Mouse (Mus musculus): Measurements from ENCODE around the gene Epb41l1.
A peak's percentile ranks its signal among the peaks of the same experiment; 100 is the strongest.

Gene Epb41l1

GRCm38 (mm10) chr2:156457343-156457717, 36.6 kb downstream of the Epb41l1 start:
- H3K4me1 ChIP-seq (replicated peaks; ENCODE audit: low read depth, low read length) = peaks cover 58% of the 10 kb centered on the region
- TF ChIP-seq NANOG (IDR thresholded peaks at IDR 0.05; ENCODE audit: borderline replicate concordance, low read length) (no peak), POU5F1 (IDR thresholded peaks at IDR 0.05; ENCODE audit: borderline replicate concordance, low read length) (no peak), CTCF (conservative IDR thresholded peaks at IDR 0.05; ENCODE audit: low read length) (no peak)

GRCm38 (mm10) chr2:156460470-156460869, 39.8 kb downstream of the Epb41l1 start:
- no peaks in the 10 kb centered on the region for H3K27me3 ChIP-seq (ENCODE audit: insufficient read depth, low read length)
- TF ChIP-seq CTCF (conservative IDR thresholded peaks at IDR 0.05; ENCODE audit: low read length) (no peak), NANOG (IDR thresholded peaks at IDR 0.05; ENCODE audit: borderline replicate concordance, low read length) (no peak), POU5F1 (IDR thresholded peaks at IDR 0.05; ENCODE audit: borderline replicate concordance, low read length) (no peak)

More at GRCm38 (mm10) chr2:156457343-156457717, 36.6 kb downstream of the Epb41l1 start:
- no peaks in the 10 kb centered on the region for H3K9me3 ChIP-seq (ENCODE audit: low read length)
- H3K36me3 ChIP-seq (ENCODE audit: insufficient read depth, low read length) = peaks cover 24% of the 10 kb centered on the region
- no peak overlapping the region for H3K4me3 ChIP-seq (replicated peaks; ENCODE audit: low read length)
- H3K27me3 ChIP-seq (ENCODE audit: insufficient read depth, low read length) = no peaks in the 10 kb centered on the region

GRCm38 (mm10) chr2:156462154-156463029, 41.7 kb downstream of the Epb41l1 start:
- TF ChIP-seq CTCF (conservative IDR thresholded peaks at IDR 0.05; ENCODE audit: low read length) (no peak), POU5F1 (IDR thresholded peaks at IDR 0.05; ENCODE audit: borderline replicate concordance, low read length) (no peak), NANOG (IDR thresholded peaks at IDR 0.05; ENCODE audit: borderline replicate concordance, low read length) (no peak)
- Histone ChIP-seq H3K27me3 (ENCODE audit: insufficient read depth, low read length) (no peaks in the 10 kb centered on the region), H3K4me3 (replicated peaks; ENCODE audit: low read length) (0 out of 2 replicates have a peak overlapping the region, but pooled peaks have one; percentile 5), H3K9me3 (ENCODE audit: low read length) (no peaks in the 10 kb centered on the region), H3K4me1 (replicated peaks; ENCODE audit: low read depth, low read length) (peaks cover 25% of the 10 kb centered on the region), H3K36me3 (ENCODE audit: insufficient read depth, low read length) (0 out of 2 replicates have a peak, but pooled peaks cover 3% of the 10 kb centered on the region)

More at GRCm38 (mm10) chr2:156460470-156460869, 39.8 kb downstream of the Epb41l1 start:
- Histone ChIP-seq H3K4me1 (replicated peaks; ENCODE audit: low read depth, low read length) (peaks cover 35% of the 10 kb centered on the region), H3K9me3 (ENCODE audit: low read length) (no peaks in the 10 kb centered on the region), H3K36me3 (ENCODE audit: insufficient read depth, low read length) (peaks cover 20% of the 10 kb centered on the region), H3K4me3 (replicated peaks; ENCODE audit: low read length) (no peak overlapping the region)

- Histone ChIP-seq H3K27me3 (ENCODE audit: insufficient read depth, low read length) (no peaks in the 10 kb centered on the region), H3K36me3 (ENCODE audit: insufficient read depth, low read length) (peaks cover 10% of the 10 kb centered on the region; the same call in 1 of the 2 replicates), H3K4me1 (replicated peaks; ENCODE audit: low read depth, low read length) (peaks cover 31% of the 10 kb centered on the region), H3K4me3 (replicated peaks; ENCODE audit: low read length) (no peak overlapping the region), H3K9me3 (ENCODE audit: low read length) (no peaks in the 10 kb centered on the region)
- TF ChIP-seq POU5F1 (IDR thresholded peaks at IDR 0.05; ENCODE audit: borderline replicate concordance, low read length) = no peak
- TF ChIP-seq NANOG (IDR thresholded peaks at IDR 0.05; ENCODE audit: borderline replicate concordance, low read length) = no peak
- TF ChIP-seq CTCF (conservative IDR thresholded peaks at IDR 0.05; ENCODE audit: low read length) = no peak
Measured at GRCm38 (mm10) chr2:156464416-156464815, 43.7 kb downstream of the Epb41l1 start.

- no peaks in the 10 kb centered on the region for H3K27me3 ChIP-seq (ENCODE audit: insufficient read depth, low read length)
- TF ChIP-seq POU5F1 (IDR thresholded peaks at IDR 0.05; ENCODE audit: borderline replicate concordance, low read length) = no peak
- TF ChIP-seq NANOG (IDR thresholded peaks at IDR 0.05; ENCODE audit: borderline replicate concordance, low read length) = no peak
- no peak for TF ChIP-seq CTCF (conservative IDR thresholded peaks at IDR 0.05; ENCODE audit: low read length)
- peaks cover 33% of the 10 kb centered on the region for H3K4me1 ChIP-seq (replicated peaks; ENCODE audit: low read depth, low read length)
- no peak overlapping the region for H3K4me3 ChIP-seq (replicated peaks; ENCODE audit: low read length)
- peaks cover 15% of the 10 kb centered on the region for H3K36me3 ChIP-seq (ENCODE audit: insufficient read depth, low read length)
- no peaks in the 10 kb centered on the region for H3K9me3 ChIP-seq (ENCODE audit: low read length)
Measured at GRCm38 (mm10) chr2:156467538-156467937, 46.8 kb downstream of the Epb41l1 start.

GRCm38 (mm10) chr2:156468890-156469289, 48.2 kb downstream of the Epb41l1 start:
- Histone ChIP-seq H3K4me3 (replicated peaks; ENCODE audit: low read length) (no peak overlapping the region), H3K9me3 (ENCODE audit: low read length) (no peaks in the 10 kb centered on the region), H3K4me1 (replicated peaks; ENCODE audit: low read depth, low read length) (peaks cover 42% of the 10 kb centered on the region), H3K27me3 (ENCODE audit: insufficient read depth, low read length) (no peaks in the 10 kb centered on the region), H3K36me3 (ENCODE audit: insufficient read depth, low read length) (peaks cover 15% of the 10 kb centered on the region)
- TF ChIP-seq POU5F1 (IDR thresholded peaks at IDR 0.05; ENCODE audit: borderline replicate concordance, low read length) (no peak), NANOG (IDR thresholded peaks at IDR 0.05; ENCODE audit: borderline replicate concordance, low read length) (no peak), CTCF (conservative IDR thresholded peaks at IDR 0.05; ENCODE audit: low read length) (no peak)

GRCm38 (mm10) chr2:156469508-156469907, 48.8 kb downstream of the Epb41l1 start:
- H3K4me3 ChIP-seq (replicated peaks; ENCODE audit: low read length) = no peak overlapping the region
- 0 out of 2 replicates have a peak, but pooled peaks cover under 1% of the 10 kb centered on the region for H3K27me3 ChIP-seq (ENCODE audit: insufficient read depth, low read length)
- no peaks in the 10 kb centered on the region for H3K9me3 ChIP-seq (ENCODE audit: low read length)
- H3K36me3 ChIP-seq (ENCODE audit: insufficient read depth, low read length) = peaks cover 15% of the 10 kb centered on the region
- TF ChIP-seq NANOG (IDR thresholded peaks at IDR 0.05; ENCODE audit: borderline replicate concordance, low read length) = no peak
- no peak for TF ChIP-seq CTCF (conservative IDR thresholded peaks at IDR 0.05; ENCODE audit: low read length)
- no peak for TF ChIP-seq POU5F1 (IDR thresholded peaks at IDR 0.05; ENCODE audit: borderline replicate concordance, low read length)
- H3K4me1 ChIP-seq (replicated peaks; ENCODE audit: low read depth, low read length) = peaks cover 46% of the 10 kb centered on the region

GRCm38 (mm10) chr2:156470938-156471337, 50.2 kb downstream of the Epb41l1 start:
- Histone ChIP-seq H3K9me3 (ENCODE audit: low read length) (no peaks in the 10 kb centered on the region), H3K4me3 (replicated peaks; ENCODE audit: low read length) (no peak overlapping the region), H3K36me3 (ENCODE audit: insufficient read depth, low read length) (peaks cover 15% of the 10 kb centered on the region), H3K4me1 (replicated peaks; ENCODE audit: low read depth, low read length) (peaks cover 56% of the 10 kb centered on the region), H3K27me3 (ENCODE audit: insufficient read depth, low read length) (peaks cover 12% of the 10 kb centered on the region)
- TF ChIP-seq NANOG (IDR thresholded peaks at IDR 0.05; ENCODE audit: borderline replicate concordance, low read length) (no peak), CTCF (conservative IDR thresholded peaks at IDR 0.05; ENCODE audit: low read length) (no peak), POU5F1 (IDR thresholded peaks at IDR 0.05; ENCODE audit: borderline replicate concordance, low read length) (no peak)

All from E14TG2a.4 (cell line).